Mouse (Mus musculus): ENCODE data around the gene Rhot1. TPM values are rescaled to one million over a fixed set of nuclear protein-coding genes. Genes with fewer than 3 reads are reported as not detected.

Rhot1 gene
- polyA plus RNA-seq, 1 experiment from 2014 or later = 48.1 TPM

GRCm38 (mm10) chr11:80237278-80237677 lies 28.5 kb downstream of the Rhot1 start:
- H3K4me1 ChIP-seq (replicated peaks; ENCODE audit: insufficient read depth, low read length) = no peaks in the 10 kb centered on the region
- H3K4me2 ChIP-seq (ENCODE audit: low read length) = no peak overlapping the region
- no peak overlapping the region for H3K27ac ChIP-seq
- peaks cover 26% of the 10 kb centered on the region for H3K36me3 ChIP-seq (ENCODE audit: insufficient read depth, low read length)
- no peak for ATAC-seq (replicated peaks; ENCODE audit: low FRiP score, low read depth)
- WGBS = 70% methylated on average over 3 of the region's 3 CpGs
- H3K9ac ChIP-seq (ENCODE audit: low read depth, low read length) = no peak overlapping the region
- H3K9me3 ChIP-seq (replicated peaks; ENCODE audit: low read length) = no peaks in the 10 kb centered on the region
- H3K4me3 ChIP-seq (replicated peaks; ENCODE audit: low read depth, low read length) = no peak overlapping the region
- TF ChIP-seq CTCF (IDR thresholded peaks at IDR 0.05; ENCODE audit: low read depth) = no peak
- no peaks in the 10 kb centered on the region for H3K27me3 ChIP-seq (ENCODE audit: insufficient read depth, low read length)
- DNase-seq (ENCODE audit: low spot score) = no peak

- no peak for TF ChIP-seq CTCF (IDR thresholded peaks at IDR 0.05; ENCODE audit: low read depth)
- H3K36me3 ChIP-seq (ENCODE audit: insufficient read depth, low read length) = peaks cover 28% of the 10 kb centered on the region
These were observed 29.5 kb downstream of the Rhot1 start for GRCm38 (mm10) chr11:80238306-80238705.

GRCm38 (mm10) chr11:80247026-80247425 lies 38.2 kb downstream of the Rhot1 start:
- no peaks in the 10 kb centered on the region for H3K27me3 ChIP-seq (ENCODE audit: insufficient read depth, low read length)
- no peak overlapping the region for H3K4me2 ChIP-seq (ENCODE audit: low read length)
- H3K4me1 ChIP-seq (replicated peaks; ENCODE audit: insufficient read depth, low read length) = no peaks in the 10 kb centered on the region
- H3K4me3 ChIP-seq (replicated peaks; ENCODE audit: low read depth, low read length) = no peak overlapping the region
- H3K27ac ChIP-seq = no peak overlapping the region
- no peak for TF ChIP-seq CTCF (IDR thresholded peaks at IDR 0.05; ENCODE audit: low read depth)
- H3K9me3 ChIP-seq (replicated peaks; ENCODE audit: low read length) = no peaks in the 10 kb centered on the region
- ATAC-seq (replicated peaks; ENCODE audit: low FRiP score, low read depth) (no peak), DNase-seq (ENCODE audit: low spot score) (peak; percentile 36)
- no peak overlapping the region for H3K9ac ChIP-seq (ENCODE audit: low read depth, low read length)
- peaks cover 61% of the 10 kb centered on the region for H3K36me3 ChIP-seq (ENCODE audit: insufficient read depth, low read length)

More at GRCm38 (mm10) chr11:80238306-80238705, 29.5 kb downstream of the Rhot1 start:
- no peak for ATAC-seq (replicated peaks; ENCODE audit: low FRiP score, low read depth)
- Histone ChIP-seq H3K4me2 (ENCODE audit: low read length) (no peak overlapping the region), H3K4me3 (replicated peaks; ENCODE audit: low read depth, low read length) (no peak overlapping the region), H3K9me3 (replicated peaks; ENCODE audit: low read length) (no peaks in the 10 kb centered on the region), H3K9ac (ENCODE audit: low read depth, low read length) (no peak overlapping the region), H3K27me3 (ENCODE audit: insufficient read depth, low read length) (no peaks in the 10 kb centered on the region), H3K4me1 (replicated peaks; ENCODE audit: insufficient read depth, low read length) (no peaks in the 10 kb centered on the region), H3K27ac (no peak overlapping the region)
- no peak for DNase-seq (ENCODE audit: low spot score)
- WGBS = 92% methylated on average over 4 of the region's 4 CpGs

- Histone ChIP-seq H3K4me1 (replicated peaks; ENCODE audit: insufficient read depth, low read length) (no peaks in the 10 kb centered on the region), H3K27ac (no peak overlapping the region), H3K4me2 (ENCODE audit: low read length) (no peak overlapping the region), H3K36me3 (ENCODE audit: insufficient read depth, low read length) (peaks cover 54% of the 10 kb centered on the region), H3K4me3 (replicated peaks; ENCODE audit: low read depth, low read length) (no peak overlapping the region), H3K9ac (ENCODE audit: low read depth, low read length) (no peak overlapping the region), H3K27me3 (ENCODE audit: insufficient read depth, low read length) (no peaks in the 10 kb centered on the region), H3K9me3 (replicated peaks; ENCODE audit: low read length) (no peaks in the 10 kb centered on the region)
- ATAC-seq (replicated peaks; ENCODE audit: low FRiP score, low read depth) = no peak
- TF ChIP-seq CTCF (IDR thresholded peaks at IDR 0.05; ENCODE audit: low read depth) = no peak
- WGBS = 93% methylated on average over 3 of the region's 3 CpGs
- no peak for DNase-seq (ENCODE audit: low spot score)
These were observed 39.7 kb downstream of the Rhot1 start for GRCm38 (mm10) chr11:80248531-80248930.

GRCm38 (mm10) chr11:80264137-80264536 lies 55.3 kb downstream of the Rhot1 start:
- WGBS = 89% methylated on average over 8 of the region's 8 CpGs
- TF ChIP-seq CTCF (IDR thresholded peaks at IDR 0.05; ENCODE audit: low read depth) = no peak
- Histone ChIP-seq H3K27ac (no peak overlapping the region), H3K36me3 (ENCODE audit: insufficient read depth, low read length) (peaks cover 29% of the 10 kb centered on the region), H3K27me3 (ENCODE audit: insufficient read depth, low read length) (no peaks in the 10 kb centered on the region), H3K4me2 (ENCODE audit: low read length) (no peak overlapping the region), H3K4me1 (replicated peaks; ENCODE audit: insufficient read depth, low read length) (no peaks in the 10 kb centered on the region), H3K4me3 (replicated peaks; ENCODE audit: low read depth, low read length) (no peak overlapping the region), H3K9me3 (replicated peaks; ENCODE audit: low read length) (no peaks in the 10 kb centered on the region), H3K9ac (ENCODE audit: low read depth, low read length) (no peak overlapping the region)
- ATAC-seq (replicated peaks; ENCODE audit: low FRiP score, low read depth) (no peak), DNase-seq (ENCODE audit: low spot score) (no peak)

- H3K4me1 ChIP-seq (replicated peaks; ENCODE audit: insufficient read depth, low read length) = no peaks in the 10 kb centered on the region
- no peak overlapping the region for H3K9ac ChIP-seq (ENCODE audit: low read depth, low read length)
- no peak for TF ChIP-seq CTCF (IDR thresholded peaks at IDR 0.05; ENCODE audit: low read depth)
- no peak for ATAC-seq (replicated peaks; ENCODE audit: low FRiP score, low read depth)
- no peaks in the 10 kb centered on the region for H3K27me3 ChIP-seq (ENCODE audit: insufficient read depth, low read length)
- H3K4me3 ChIP-seq (replicated peaks; ENCODE audit: low read depth, low read length) = no peak overlapping the region
- H3K36me3 ChIP-seq (ENCODE audit: insufficient read depth, low read length) = 0 out of 2 replicates have a peak, but pooled peaks cover 8% of the 10 kb centered on the region
- WGBS = 83% methylated on average over 5 of the region's 5 CpGs
- no peaks in the 10 kb centered on the region for H3K9me3 ChIP-seq (replicated peaks; ENCODE audit: low read length)
- no peak for DNase-seq (ENCODE audit: low spot score)
- no peak overlapping the region for H3K4me2 ChIP-seq (ENCODE audit: low read length)
- no peak overlapping the region for H3K27ac ChIP-seq
These were observed 62.3 kb downstream of the Rhot1 start for GRCm38 (mm10) chr11:80271096-80271495.

GRCm38 (mm10) chr11:80275011-80275410 lies 66.2 kb downstream of the Rhot1 start:
- H3K9ac ChIP-seq (ENCODE audit: low read depth, low read length) = no peak overlapping the region
- DNase-seq (ENCODE audit: low spot score) (no peak), ATAC-seq (replicated peaks; ENCODE audit: low FRiP score, low read depth) (no peak)
- no peak overlapping the region for H3K4me2 ChIP-seq (ENCODE audit: low read length)
- H3K36me3 ChIP-seq (ENCODE audit: insufficient read depth, low read length) = no peaks in the 10 kb centered on the region
- TF ChIP-seq CTCF (IDR thresholded peaks at IDR 0.05; ENCODE audit: low read depth) = peak; percentile 22; the same call in 1 of the 2 replicates
- H3K4me1 ChIP-seq (replicated peaks; ENCODE audit: insufficient read depth, low read length) = no peaks in the 10 kb centered on the region
- no peak overlapping the region for H3K4me3 ChIP-seq (replicated peaks; ENCODE audit: low read depth, low read length)
- H3K27ac ChIP-seq = no peak overlapping the region
- H3K9me3 ChIP-seq (replicated peaks; ENCODE audit: low read length) = no peaks in the 10 kb centered on the region
- WGBS = 58% methylated on average over 3 of the region's 3 CpGs
- H3K27me3 ChIP-seq (ENCODE audit: insufficient read depth, low read length) = no peaks in the 10 kb centered on the region

All from kidney, postnatal 0 days (tissue).